Mouse (Mus musculus) adrenal gland, postnatal 36 days (tissue): ENCODE results near the gene Pld4. TPM values are rescaled to one million over a fixed set of nuclear protein-coding genes. Genes with fewer than 3 reads are reported as not detected.

Experiments used
- DNase-seq, 2 experiments: peaks; one replicate each; pipeline ENCODE4 v3.0.0; 2021; ENCODE audit warnings: mixed read lengths in 1 of 2
- long read RNA-seq, 2 experiments: library from polyadenylated mRNA; stranded (forward); transcript quantifications; one replicate each; pipeline ENCODE4 v2.0.0; 2021; ENCODE audit warnings: borderline sequencing depth in 2 of 2
- total RNA-seq, 2 experiments: library from RNA; stranded (reverse); gene quantifications; 2 replicates each; pipeline ENCODE4 v1.2.3; 2021

The Pld4 gene
- total RNA-seq: 10 to 100 TPM in 1 of 2 experiments, 1 to 10 TPM in 1; 7.5 to 11.9 TPM
- long read RNA-seq, experiment 1, transcript Pld4-201 (11 exons, 1,982 nt): major isoform, 8 of 8 reads
- long read RNA-seq, experiment 1, partial matches to known transcripts: 0 of 8 reads
- long read RNA-seq, experiment 1, other reads (novel, unspliced or antisense): 0 of 8 reads
- long read RNA-seq, experiment 2, partial matches to known transcripts: 0 of 6 reads
- long read RNA-seq, experiment 2, other reads (novel, unspliced or antisense): 2 of 6 reads

DNA sequence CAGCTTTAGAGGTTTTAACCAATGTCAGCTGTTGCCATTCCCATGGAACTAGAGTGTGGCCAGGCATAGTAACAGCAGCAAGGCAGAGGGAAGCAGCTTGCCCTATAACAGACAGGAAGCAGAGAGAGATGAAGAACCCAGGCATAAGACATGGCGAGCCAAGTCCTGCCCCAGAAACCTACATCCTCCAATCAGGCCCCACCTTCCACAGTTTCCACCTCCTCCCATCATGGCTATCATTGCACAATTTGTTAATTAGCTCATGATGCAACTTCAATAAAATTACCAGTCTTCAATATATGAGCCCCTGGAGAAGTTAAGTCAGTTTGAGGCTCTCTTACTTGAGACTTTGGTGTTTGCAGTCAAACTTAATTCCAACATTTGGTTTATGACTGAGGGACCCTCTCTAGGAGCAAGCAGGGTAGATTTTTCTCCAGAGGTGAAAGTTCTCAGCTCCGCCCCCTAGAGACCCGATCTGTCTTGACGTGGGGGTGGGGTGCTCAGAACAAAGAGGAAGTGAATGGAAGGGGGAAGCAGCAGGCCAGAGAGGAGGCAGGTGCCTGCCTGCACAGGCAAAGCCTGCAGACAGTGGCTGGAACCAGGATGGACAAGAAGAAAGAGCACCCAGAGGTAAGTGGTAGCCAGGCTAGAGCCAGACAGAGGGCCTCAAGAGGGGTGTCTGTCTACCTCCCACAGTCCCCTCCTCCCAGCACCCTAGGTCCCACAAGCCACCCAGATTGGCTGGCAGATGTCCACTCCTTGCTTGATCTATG, at the start of gene Pld4:
Gene Pld4, plus strand, starts transcription at position 502 of the 773 bp plus-strand sequence.
- DNase-seq: no peak

GRCm38 (mm10) chr12:112713984-112714383, 46.5 kb upstream of the Pld4 start:
- DNase-seq: no peak

DNA sequence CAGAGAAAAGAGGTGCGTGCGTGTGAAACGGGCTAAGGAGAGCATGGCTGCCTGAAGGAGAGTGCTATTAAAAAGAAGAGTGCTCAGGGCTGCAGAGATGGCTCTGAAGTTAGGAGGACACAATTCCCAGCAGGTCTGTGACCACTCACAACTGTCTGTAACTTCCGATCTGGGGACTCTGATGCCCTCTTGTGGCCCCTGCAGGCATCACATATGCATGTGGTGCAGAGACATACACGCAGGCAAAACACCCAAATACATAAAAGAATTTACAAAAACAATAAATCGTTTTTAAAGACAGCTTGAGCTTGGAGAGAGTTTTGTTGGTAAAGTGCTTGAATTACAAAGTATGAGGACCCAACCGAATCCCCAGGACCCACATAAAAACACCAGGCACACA, 43.3 kb upstream of the Pld4 start:
- DNase-seq: peak; percentile 54 to 62

DNA sequence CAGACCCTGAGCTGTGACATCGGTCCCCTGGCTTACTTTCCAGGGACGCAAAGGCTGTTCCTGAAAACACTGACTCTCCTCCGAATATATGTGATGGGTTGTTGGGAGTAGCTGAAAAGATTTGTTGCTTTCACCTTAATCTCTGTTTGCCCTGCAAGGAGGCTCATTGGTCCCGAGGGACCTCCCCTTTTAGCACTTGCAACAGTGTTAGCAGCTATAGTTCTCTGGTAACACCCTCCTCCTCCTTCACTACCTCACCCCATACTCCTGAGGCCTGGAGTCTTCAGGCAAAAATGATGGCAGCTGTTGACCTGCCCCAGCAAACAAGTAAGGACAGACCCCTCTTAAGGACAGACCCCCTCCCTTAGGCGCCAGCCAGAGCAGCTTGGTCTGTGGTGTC, 41.5 kb upstream of the Pld4 start:
- DNase-seq: no peak

DNA sequence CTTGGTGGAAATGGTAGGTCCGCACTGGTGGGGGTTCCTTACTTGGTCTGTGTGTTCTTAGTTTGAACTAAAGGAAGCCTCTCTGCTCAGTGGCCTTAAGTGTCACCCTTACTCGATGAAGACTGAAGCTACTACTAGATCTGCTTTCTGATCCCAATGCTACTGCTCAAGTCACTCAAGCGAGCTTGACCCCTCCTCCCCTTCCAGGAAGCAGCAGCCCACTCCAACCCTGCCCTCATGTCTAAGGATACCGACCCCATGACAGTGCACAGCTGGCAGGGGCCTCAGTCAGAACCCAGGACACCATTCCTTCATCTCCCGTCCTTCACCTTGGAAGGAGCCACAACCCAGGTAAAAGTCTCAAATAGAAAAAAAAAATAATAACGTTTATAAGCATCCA, 40.2 kb upstream of the Pld4 start, which contains the start of gene Cep170b:
Gene Cep170b, plus strand, starts transcription at position 240 of the 400 bp plus-strand sequence.
- no peak for DNase-seq

DNA sequence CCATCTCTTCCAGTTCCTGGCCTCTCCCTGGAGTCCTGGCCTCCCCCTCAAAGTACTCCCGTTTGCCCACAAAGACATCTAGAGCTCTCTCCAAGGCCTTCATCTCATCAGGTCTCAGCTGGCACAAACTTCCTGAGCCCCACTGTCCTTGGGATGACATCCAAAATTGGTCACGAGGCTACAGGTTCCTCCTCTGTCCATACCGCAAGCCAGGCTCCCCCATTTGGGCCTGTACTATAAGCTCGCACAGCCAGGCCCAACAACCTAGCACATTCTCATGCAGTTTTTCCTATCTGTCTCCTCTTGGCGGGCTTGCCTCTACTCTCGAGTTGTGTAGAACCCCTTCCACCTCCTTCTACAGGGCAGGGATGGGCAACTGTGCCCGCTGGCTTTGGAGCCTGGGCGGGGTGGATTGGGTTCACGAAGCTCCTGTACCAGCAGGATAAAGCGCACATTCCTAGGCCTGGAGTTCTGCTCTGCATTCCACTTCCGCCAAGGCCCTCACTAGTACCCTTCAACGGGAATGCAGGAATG, 39.5 kb upstream of the Pld4 start:
- peak; percentile 62 to 64 for DNase-seq

DNA sequence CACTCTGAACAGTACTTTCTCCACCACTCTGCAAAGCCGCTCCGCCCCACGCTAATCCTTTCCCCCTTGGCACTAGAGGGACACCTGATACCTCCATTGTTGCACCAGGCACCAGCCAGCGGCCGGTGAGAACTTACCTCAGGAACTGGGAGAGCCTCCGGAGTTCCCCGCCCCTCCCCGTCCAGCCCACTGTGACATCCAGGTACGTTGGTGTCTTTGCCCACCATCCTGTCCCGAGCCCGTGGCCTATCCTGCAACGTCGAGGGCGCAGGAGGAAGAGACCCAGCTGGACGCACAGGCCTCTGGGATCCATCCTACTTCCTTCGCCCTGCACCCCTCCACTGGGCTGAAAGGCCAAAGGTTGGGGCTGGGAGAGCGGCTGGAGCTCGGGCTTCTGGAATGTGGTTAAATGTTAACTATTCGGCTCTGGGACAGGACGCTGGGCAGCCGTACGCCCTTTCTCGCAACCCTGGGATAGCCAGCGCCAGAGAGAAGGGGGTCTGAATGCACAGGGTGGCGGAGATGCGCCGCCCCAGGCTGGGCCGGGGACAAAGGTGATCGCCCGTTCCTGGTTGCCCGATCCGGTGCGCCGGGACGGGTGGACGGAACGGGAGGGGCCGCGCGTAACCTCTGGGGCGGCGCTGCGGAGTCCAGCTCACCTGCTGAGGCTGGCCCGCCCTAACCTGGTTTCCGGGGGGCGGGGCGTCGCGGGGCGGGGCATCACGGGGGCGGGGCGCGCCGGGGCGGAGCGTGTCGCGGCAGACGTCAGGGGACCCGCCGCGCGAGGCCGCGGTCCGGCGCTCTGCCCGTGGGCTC, 38.8 kb upstream of the Pld4 start:
- peak; percentile 68 to 79 for DNase-seq

DNA sequence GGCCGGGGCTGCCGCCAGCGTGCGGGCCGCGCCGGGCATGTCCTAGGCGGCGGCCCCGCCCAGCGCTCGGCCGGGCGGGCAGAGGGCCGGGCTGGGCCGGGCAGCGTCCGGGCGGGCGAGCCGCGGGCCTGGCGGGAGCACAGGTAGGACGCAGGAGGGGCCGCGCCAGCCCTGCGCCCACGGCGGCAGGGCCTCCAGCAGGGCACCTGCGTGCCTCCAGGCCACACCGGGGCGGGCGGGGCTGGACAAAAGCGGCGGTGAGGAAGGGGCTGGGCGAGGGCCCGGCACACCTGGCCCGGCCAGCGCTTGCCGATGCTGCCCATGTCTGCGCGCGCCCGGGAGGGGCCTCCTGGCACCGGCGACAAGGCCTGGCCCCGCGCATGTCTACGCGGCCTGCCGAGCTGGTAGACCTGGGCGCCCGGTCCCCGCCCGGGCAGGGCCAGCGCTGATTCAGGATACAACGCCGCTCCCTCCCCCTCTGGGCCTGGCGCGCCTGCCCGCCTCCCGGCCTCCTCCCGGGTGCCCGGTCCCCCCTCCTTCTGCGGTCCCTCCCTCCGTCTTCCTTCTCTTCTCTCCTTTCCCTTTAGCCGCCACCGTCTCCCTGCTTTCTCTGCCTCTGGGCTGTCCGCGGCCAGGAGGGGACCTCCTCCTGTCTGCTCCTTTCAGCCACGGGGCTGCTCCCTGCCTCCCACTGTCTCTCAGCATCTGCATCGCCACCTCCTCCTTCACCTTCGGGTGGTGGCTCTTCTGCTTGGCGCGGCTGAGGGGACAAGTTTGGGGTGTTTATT, 38.0 kb upstream of the Pld4 start:
- peak; percentile 86 for DNase-seq

- DNase-seq: no peak
Observed at GRCm38 (mm10) chr12:112723028-112723330, 37.5 kb upstream of the Pld4 start.

DNA sequence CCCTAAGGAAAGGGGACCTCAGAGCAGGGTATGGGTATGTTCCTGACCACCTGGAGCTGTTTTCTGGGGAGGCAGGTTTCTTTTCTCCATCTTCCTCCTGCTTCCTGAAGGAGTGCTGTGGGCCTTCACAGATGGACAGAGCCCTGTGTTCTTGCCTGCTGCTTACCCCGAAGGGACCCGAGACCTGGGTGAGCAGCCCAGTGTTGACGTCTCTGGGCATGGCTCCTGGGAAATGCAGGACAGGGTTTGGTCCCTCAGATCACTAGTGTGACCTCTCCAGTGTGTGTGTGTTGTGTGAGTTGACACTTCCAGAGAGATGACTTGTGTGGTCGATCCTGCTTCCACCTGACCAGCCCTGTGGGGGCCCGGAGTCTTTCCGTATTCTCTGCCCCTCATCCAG, 37.0 kb upstream of the Pld4 start:
- DNase-seq: no peak

GRCm38 (mm10) chr12:112724077-112724805, 36.2 kb upstream of the Pld4 start:
- peak; percentile 72 to 77 for DNase-seq

GRCm38 (mm10) chr12:112727801-112728200, 32.7 kb upstream of the Pld4 start:
- DNase-seq: no peak

DNA sequence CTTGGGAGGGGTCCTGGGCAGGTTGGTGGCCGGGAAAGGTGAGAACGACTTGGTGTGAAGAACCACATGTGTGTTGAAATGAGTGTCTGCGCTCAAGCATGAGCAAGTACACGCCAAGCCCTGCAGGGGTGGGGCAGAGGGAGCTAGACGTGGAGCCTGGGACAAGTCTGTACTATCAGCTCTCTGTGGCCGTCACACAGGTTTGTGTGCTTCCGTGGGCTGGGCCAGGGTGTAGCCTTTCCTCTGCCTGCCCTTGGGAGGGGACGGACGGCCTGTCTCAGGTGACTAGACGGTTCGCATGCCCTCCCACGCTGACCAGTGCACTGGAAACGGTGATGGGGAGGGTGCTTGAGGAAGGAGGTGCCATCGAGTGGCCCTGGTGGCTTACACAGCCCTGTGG, 29.6 kb upstream of the Pld4 start:
- DNase-seq: no peak

- DNase-seq: no peak
Observed at GRCm38 (mm10) chr12:112732591-112732990, 27.9 kb upstream of the Pld4 start.

DNA sequence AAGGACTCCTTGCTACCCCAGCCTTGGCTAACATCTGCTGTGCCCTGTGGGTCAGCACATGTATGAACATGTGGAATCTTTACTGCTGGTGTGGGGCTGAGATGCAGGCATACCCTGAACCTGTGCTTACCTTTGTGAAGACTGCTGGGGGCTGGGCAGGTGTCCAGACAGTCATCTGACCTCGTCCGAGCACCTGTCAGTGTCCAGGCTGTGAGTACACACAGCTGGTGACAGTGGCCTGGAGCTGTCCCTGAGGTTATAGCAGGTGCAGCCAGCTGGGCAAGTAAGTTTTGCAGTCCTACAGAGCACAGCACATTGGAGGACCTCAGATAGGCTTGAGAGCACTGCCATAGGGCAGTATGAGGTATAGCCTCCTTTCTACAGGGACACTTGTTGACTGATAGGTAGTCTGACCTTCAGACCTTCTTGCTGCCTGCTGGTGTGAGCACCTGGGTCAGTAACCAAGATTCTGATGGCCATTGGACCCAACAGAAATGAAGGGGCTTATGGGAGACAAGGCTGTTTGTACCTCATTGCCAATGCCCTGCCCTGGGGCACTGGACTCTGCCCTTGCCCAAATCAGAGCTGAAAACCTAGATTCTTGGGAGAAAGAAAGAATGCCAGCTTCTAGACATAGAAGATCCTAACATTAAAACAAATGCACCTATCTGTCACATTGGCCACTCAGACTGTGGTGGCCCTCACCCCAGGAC, 26.2 kb upstream of the Pld4 start:
- DNase-seq: no peak

DNA sequence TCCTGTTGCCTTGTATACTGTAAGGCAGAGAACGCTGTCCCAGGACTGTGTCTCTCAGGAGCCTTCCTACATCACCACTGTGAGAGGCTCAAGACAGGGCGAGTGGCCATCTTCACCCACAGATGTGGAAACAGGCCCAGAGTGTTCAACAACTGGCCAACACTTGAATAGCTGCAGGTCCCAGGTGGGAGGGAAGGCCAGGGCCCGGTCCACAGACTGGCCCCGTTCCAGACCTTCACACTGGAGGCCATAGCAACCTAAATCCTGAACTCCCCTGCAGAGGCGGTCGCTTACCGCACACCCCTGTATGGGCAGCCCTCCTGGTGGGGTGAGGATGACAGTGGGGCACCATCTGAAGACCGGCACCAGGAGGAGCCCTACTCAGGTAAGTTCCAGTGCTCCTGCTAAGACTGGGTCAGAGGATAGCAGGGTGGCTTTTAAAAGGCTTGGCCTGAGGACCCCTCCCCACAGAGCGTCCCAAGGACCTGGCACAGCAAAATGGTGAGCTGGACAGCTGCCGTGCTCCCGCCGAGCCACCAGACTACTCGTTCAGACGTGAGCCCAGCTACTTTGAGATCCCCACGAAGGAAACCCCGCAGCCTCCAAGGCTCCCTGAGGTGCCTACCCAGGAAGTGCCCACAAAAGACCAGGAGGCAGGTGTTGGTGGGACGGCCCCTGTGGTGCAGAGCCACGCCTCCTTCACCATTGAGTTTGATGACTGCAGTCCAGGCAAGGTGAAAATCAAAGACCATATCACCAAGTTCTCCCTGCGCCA, 25.4 kb upstream of the Pld4 start:
- DNase-seq: no peak

DNA sequence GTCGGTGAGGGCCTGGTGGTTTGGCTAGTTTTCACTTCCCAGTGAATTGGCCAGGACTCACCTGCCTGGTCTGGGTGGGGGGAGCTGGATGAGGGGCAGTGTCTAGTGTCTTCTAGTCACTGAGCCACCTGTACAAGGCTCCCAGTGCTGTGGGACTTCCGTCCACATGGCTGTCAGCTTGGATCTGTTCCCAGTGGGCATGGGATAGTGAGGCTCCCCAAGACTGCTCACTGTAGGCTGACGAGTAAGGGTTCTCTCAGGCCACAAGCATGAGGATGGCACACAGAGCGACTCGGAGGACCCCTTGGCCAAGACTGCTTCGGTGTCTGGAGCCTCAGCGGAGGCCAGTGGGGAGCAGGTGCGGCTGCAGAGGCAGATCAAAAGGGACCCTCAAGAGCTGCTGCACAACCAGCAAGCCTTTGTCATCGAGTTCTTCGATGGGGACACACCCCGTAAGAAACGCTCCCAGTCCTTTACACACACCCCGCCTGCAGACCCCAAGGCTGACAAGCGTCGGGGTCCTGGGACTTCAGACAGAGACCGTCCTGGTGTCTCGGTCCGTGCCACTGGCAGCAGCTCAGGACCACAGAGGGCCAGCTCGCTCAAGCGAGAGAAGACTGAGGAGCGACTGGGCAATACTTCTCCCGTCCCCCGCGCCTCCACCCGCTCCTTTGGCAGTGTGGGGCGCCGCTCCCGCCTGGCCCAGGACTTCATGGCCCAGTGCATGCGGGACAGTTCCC, 24.4 kb upstream of the Pld4 start:
- no peak for DNase-seq

DNA sequence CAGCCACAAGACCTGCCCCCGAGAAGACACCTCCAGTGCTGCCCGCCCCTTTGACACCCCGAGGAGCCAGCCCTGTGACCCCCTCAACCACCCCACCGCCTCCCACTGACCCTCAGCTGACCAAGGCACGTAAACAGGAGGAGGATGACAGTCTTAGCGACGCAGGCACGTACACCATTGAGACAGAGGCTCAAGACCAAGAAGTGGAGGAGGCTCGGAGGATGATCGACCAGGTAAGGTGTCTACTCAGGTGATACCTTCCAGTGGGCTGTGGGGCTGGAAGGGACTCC, 23.9 kb upstream of the Pld4 start:
- no peak for DNase-seq

DNA sequence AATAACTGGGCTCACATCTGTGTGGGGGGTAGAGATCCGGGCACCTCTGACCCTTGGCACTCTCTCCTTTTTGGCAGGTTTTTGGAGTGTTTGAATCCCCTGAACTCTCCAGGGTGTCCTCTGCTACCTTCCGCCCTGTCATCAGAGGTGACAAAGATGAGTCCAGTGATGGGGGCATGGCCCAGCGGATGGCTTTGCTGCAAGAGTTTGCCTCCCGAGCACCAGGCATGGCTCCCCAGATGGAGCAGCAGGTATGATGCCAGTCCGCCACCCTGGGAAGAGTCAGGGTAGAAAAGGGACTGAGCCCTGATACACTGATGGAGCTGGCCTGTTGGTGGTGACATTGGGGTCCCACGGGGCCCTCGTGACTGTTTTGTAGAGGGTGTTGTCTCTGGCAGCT, 23.4 kb upstream of the Pld4 start:
- DNase-seq: no peak
